Mouse (Mus musculus): ENCODE data around the gene Rcan2.

Rcan2 gene

DNA sequence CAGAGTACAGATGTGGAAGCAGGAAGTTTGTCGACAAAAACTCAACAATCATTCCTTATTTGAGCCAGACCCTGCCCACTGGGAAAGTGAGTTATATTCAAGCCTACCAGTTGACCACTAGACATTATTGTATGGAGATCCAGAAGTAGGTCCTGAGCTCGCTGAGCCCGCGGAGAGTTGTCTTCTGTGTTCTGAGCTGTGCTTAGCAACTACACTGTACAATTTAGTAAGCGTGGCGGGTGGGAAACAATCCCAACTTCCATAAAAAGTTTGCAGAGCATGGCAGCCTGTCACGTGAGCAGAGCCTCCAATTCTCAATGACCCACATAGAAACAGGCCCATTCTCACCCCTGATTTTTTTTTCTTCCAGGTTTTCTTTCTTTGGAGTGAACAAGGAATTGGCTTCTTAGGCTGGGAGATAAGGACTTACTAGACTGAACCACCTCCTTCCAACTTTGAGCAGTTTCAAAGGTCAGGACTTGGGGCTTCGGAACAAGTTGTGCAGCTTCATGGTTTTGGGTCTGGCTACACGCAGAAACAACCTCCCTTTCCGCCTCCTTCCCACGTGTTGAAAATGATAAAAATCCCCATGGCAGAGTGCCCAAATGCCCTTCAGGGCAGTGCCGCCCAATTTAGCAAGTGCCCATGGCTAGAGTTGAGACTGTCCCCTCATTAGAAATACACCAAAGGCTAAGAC is 276.1 kb downstream of the Rcan2 start:
- no peak for DNase-seq (ENCODE audit: low read depth)

- no peak for DNase-seq (ENCODE audit: low read depth)
Measured at GRCm38 (mm10) chr17:44077843-44078160, 276.7 kb downstream of the Rcan2 start.

- peak; percentile 30 for DNase-seq (ENCODE audit: low read depth)
Measured at GRCm38 (mm10) chr17:44078631-44079350, 277.6 kb downstream of the Rcan2 start, which contains the start of gene Enpp5. TSS of gene Enpp5 (plus strand) at chr17:44078813.

DNA sequence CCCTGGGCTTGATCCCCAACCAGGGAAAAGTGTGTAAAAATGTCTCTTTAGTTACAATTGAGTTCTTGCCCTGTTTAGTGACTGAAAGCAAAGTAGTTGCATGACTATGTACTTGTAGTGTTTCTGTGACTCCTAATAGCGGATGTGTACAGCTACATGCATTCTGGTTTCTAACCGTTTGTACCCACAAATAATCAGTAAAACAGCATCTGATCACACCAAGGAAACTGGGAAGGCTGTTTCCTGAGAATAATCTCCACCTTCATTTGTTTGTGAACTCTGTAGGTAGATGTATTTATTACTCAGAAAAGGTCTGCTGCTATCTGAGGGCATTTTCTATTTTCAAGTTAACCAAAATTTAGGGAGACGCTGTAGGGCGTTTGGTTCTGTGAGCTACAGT is 282.0 kb downstream of the Rcan2 start:
- no peak for DNase-seq (ENCODE audit: low read depth)

- DNase-seq (ENCODE audit: low read depth), result no peak
Measured at GRCm38 (mm10) chr17:44088226-44088625, 287.1 kb downstream of the Rcan2 start.
